Mouse (Mus musculus): ENCODE results near the gene Sult5a1. TPM values are rescaled to one million over a fixed set of nuclear protein-coding genes. Genes with fewer than 3 reads are reported as not detected.
A peak's percentile ranks its signal among the peaks of the same experiment; 100 is the strongest.
"Not testable (repeated sequence)": the region's sequence is repeated elsewhere in the genome, so short reads cannot be mapped to it uniquely, and the experiment has no call there.

Sult5a1 gene
- 8.1 and 9.7 TPM in 2 replicates for polyA plus RNA-seq (2016; fragmentation: Nextera tagmentation; extraction: Ambion mirVana)

GRCm38 (mm10) chr8:123157888-123158465 lies at the start of gene Sult5a1:
Gene Sult5a1 (minus strand): TSS chr8:123158315.
- Histone ChIP-seq H3K9ac (0 out of 2 replicates have a peak within 1 kb of the TSS, but pooled peaks have one; percentile 2), H3K9me3 (replicated peaks) (no peaks in the 10 kb centered on the region), H3K4me3 (0 out of 2 replicates have a peak within 1 kb of the TSS, but pooled peaks have one; percentile 7), H3K27me3 (no peaks in the 10 kb centered on the region), H3K36me3 (no peaks in the 10 kb centered on the region), H3K27ac (no peak within 1 kb of the TSS), H3K4me1 (peaks cover 8% of the 10 kb centered on the region; the same call in 1 of the 2 replicates), H3K4me2 (replicated peaks) (peak within 1 kb of the TSS; percentile 34)
- WGBS: 35% methylated on average over 13 of the region's 13 CpGs
- ATAC-seq (ENCODE audit: low FRiP score): no peak

GRCm38 (mm10) chr8:123203571-123203970 lies 45.5 kb upstream of the Sult5a1 start:
- H3K4me3 ChIP-seq: no peak overlapping the region
- H3K4me2 ChIP-seq (replicated peaks): no peak overlapping the region
- peaks cover 41% of the 10 kb centered on the region for H3K36me3 ChIP-seq
- no peaks in the 10 kb centered on the region for H3K27me3 ChIP-seq
- ATAC-seq (ENCODE audit: low FRiP score): no peak
- 91% methylated on average over 3 of the region's 3 CpGs for WGBS
- H3K4me1 ChIP-seq: 0 out of 2 replicates have a peak, but pooled peaks cover 3% of the 10 kb centered on the region
- no peak overlapping the region for H3K9ac ChIP-seq
- no peak overlapping the region for H3K27ac ChIP-seq
- H3K9me3 ChIP-seq (replicated peaks): no peaks in the 10 kb centered on the region

- 0 out of 2 replicates have a peak, but pooled peaks have one; percentile 19 for ATAC-seq (ENCODE audit: low FRiP score)
- no peak overlapping the region for H3K4me3 ChIP-seq
- peaks cover 28% of the 10 kb centered on the region for H3K36me3 ChIP-seq
- no peak overlapping the region for H3K27ac ChIP-seq
- H3K27me3 ChIP-seq: no peaks in the 10 kb centered on the region
- no peaks in the 10 kb centered on the region for H3K9me3 ChIP-seq (replicated peaks)
- H3K4me1 ChIP-seq: 0 out of 2 replicates have a peak, but pooled peaks cover 3% of the 10 kb centered on the region
- no peak overlapping the region for H3K4me2 ChIP-seq (replicated peaks)
- 30% methylated on average over 5 of the region's 5 CpGs for WGBS
- H3K9ac ChIP-seq: no peak overlapping the region
Measured at GRCm38 (mm10) chr8:123202288-123202687, 44.2 kb upstream of the Sult5a1 start.

GRCm38 (mm10) chr8:123199864-123200263 lies 41.7 kb upstream of the Sult5a1 start:
- no peak overlapping the region for H3K4me2 ChIP-seq (replicated peaks)
- no peaks in the 10 kb centered on the region for H3K27me3 ChIP-seq
- 75% methylated on average over 14 of the region's 14 CpGs for WGBS
- H3K27ac ChIP-seq: no peak overlapping the region
- peaks cover 9% of the 10 kb centered on the region for H3K36me3 ChIP-seq
- no peak overlapping the region for H3K4me3 ChIP-seq
- 0 out of 2 replicates have a peak, but pooled peaks cover 3% of the 10 kb centered on the region for H3K4me1 ChIP-seq
- ATAC-seq (ENCODE audit: low FRiP score): no peak
- no peaks in the 10 kb centered on the region for H3K9me3 ChIP-seq (replicated peaks)
- H3K9ac ChIP-seq: no peak overlapping the region

GRCm38 (mm10) chr8:123197016-123197415 lies 38.9 kb upstream of the Sult5a1 start:
- H3K9me3 ChIP-seq (replicated peaks); H3K27ac ChIP-seq; H3K9ac ChIP-seq; H3K4me1 ChIP-seq; H3K36me3 ChIP-seq; ATAC-seq (ENCODE audit: low FRiP score); H3K4me3 ChIP-seq; H3K27me3 ChIP-seq; H3K4me2 ChIP-seq (replicated peaks): not testable (repeated sequence)
- WGBS: 75% methylated on average over 5 of the region's 5 CpGs

GRCm38 (mm10) chr8:123193771-123194170 lies 35.7 kb upstream of the Sult5a1 start:
- H3K36me3 ChIP-seq: no peaks in the 10 kb centered on the region
- 86% methylated on average over 9 of the region's 9 CpGs for WGBS
- no peaks in the 10 kb centered on the region for H3K27me3 ChIP-seq
- H3K4me1 ChIP-seq: no peaks in the 10 kb centered on the region
- no peaks in the 10 kb centered on the region for H3K9me3 ChIP-seq (replicated peaks)
- H3K9ac ChIP-seq: no peak overlapping the region
- no peak overlapping the region for H3K4me3 ChIP-seq
- ATAC-seq (ENCODE audit: low FRiP score): no peak
- no peak overlapping the region for H3K27ac ChIP-seq
- no peak overlapping the region for H3K4me2 ChIP-seq (replicated peaks)

GRCm38 (mm10) chr8:123191908-123192307 lies 33.8 kb upstream of the Sult5a1 start:
- no peaks in the 10 kb centered on the region for H3K27me3 ChIP-seq
- H3K4me1 ChIP-seq: no peaks in the 10 kb centered on the region

GRCm38 (mm10) chr8:123190678-123191077 lies 32.6 kb upstream of the Sult5a1 start:
- WGBS: 4% methylated on average over 9 of the region's 9 CpGs
- no peaks in the 10 kb centered on the region for H3K36me3 ChIP-seq
- H3K27me3 ChIP-seq: no peaks in the 10 kb centered on the region
- H3K4me1 ChIP-seq: peaks cover 3% of the 10 kb centered on the region
- H3K9ac ChIP-seq: no peak overlapping the region
- no peaks in the 10 kb centered on the region for H3K9me3 ChIP-seq (replicated peaks)
- H3K4me3 ChIP-seq: no peak overlapping the region
- no peak for ATAC-seq (ENCODE audit: low FRiP score)
- H3K27ac ChIP-seq: no peak overlapping the region
- H3K4me2 ChIP-seq (replicated peaks): no peak overlapping the region

More at GRCm38 (mm10) chr8:123191908-123192307, 33.8 kb upstream of the Sult5a1 start:
- no peak overlapping the region for H3K27ac ChIP-seq
- no peak overlapping the region for H3K4me2 ChIP-seq (replicated peaks)
- no peaks in the 10 kb centered on the region for H3K9me3 ChIP-seq (replicated peaks)
- no peak overlapping the region for H3K9ac ChIP-seq
- no peak for ATAC-seq (ENCODE audit: low FRiP score)
- H3K4me3 ChIP-seq: no peak overlapping the region
- WGBS: 61% methylated on average over 8 of the region's 8 CpGs
- no peaks in the 10 kb centered on the region for H3K36me3 ChIP-seq

- no peak for ATAC-seq (ENCODE audit: low FRiP score)
- Histone ChIP-seq H3K27ac (no peak overlapping the region), H3K9ac (no peak overlapping the region), H3K27me3 (no peaks in the 10 kb centered on the region), H3K9me3 (replicated peaks) (no peaks in the 10 kb centered on the region), H3K4me2 (replicated peaks) (no peak overlapping the region), H3K4me3 (no peak overlapping the region), H3K4me1 (peaks cover 3% of the 10 kb centered on the region), H3K36me3 (no peaks in the 10 kb centered on the region)
- WGBS: 81% methylated on average over 7 of the region's 7 CpGs
Measured at GRCm38 (mm10) chr8:123188841-123189240, 30.7 kb upstream of the Sult5a1 start.

- Histone ChIP-seq H3K9me3 (replicated peaks) (no peaks in the 10 kb centered on the region), H3K27me3 (no peaks in the 10 kb centered on the region), H3K4me1 (peaks cover 3% of the 10 kb centered on the region), H3K9ac (no peak overlapping the region), H3K27ac (no peak overlapping the region), H3K36me3 (no peaks in the 10 kb centered on the region), H3K4me2 (replicated peaks) (no peak overlapping the region), H3K4me3 (no peak overlapping the region)
- WGBS: 82% methylated on average over 2 of the region's 2 CpGs
- ATAC-seq (ENCODE audit: low FRiP score): no peak
Measured at GRCm38 (mm10) chr8:123188006-123188405, 29.9 kb upstream of the Sult5a1 start.

- Histone ChIP-seq H3K4me3 (no peak within 1 kb of the TSS), H3K4me2 (replicated peaks) (no peak within 1 kb of the TSS), H3K27ac (no peak within 1 kb of the TSS), H3K27me3 (no peaks in the 10 kb centered on the region), H3K9ac (no peak within 1 kb of the TSS), H3K36me3 (no peaks in the 10 kb centered on the region), H3K4me1 (peaks cover 3% of the 10 kb centered on the region), H3K9me3 (replicated peaks) (no peaks in the 10 kb centered on the region)
- WGBS: 36% methylated on average over 19 of the region's 19 CpGs
- ATAC-seq (ENCODE audit: low FRiP score): no peak
Measured at GRCm38 (mm10) chr8:123185566-123186409, 27.7 kb upstream of the Sult5a1 start, which contains the start of gene Dpep1. Gene Dpep1 (plus strand): TSS chr8:123186242.

GRCm38 (mm10) chr8:123181391-123181790 lies 23.3 kb upstream of the Sult5a1 start:
- Histone ChIP-seq H3K4me2 (replicated peaks) (no peak overlapping the region), H3K9me3 (replicated peaks) (peaks cover 13% of the 10 kb centered on the region), H3K36me3 (no peaks in the 10 kb centered on the region), H3K27me3 (no peaks in the 10 kb centered on the region), H3K4me3 (no peak overlapping the region), H3K9ac (no peak overlapping the region), H3K27ac (no peak overlapping the region), H3K4me1 (peaks cover 3% of the 10 kb centered on the region)
- WGBS: 59% methylated on average over 3 of the region's 3 CpGs
- ATAC-seq (ENCODE audit: low FRiP score): no peak
